Mouse (Mus musculus): ENCODE results near the gene Ddx17.

- TF ChIP-seq CTCF (IDR thresholded peaks at IDR 0.05; ENCODE audit: extremely low read depth, insufficient read length, insufficient replicate concordance, low read depth, low read length) (no peak), POLR2A (IDR thresholded peaks at IDR 0.05; ENCODE audit: low read depth, low read length) (no peak)
Measured at GRCm38 (mm10) chr15:79517710-79518109, 28.8 kb downstream of the Ddx17 start.

Measured in small intestine, adult 2 months (tissue).